Comparison of ENCODE assay signal across 8 mouse cellular contexts in the genomic region with DNA sequence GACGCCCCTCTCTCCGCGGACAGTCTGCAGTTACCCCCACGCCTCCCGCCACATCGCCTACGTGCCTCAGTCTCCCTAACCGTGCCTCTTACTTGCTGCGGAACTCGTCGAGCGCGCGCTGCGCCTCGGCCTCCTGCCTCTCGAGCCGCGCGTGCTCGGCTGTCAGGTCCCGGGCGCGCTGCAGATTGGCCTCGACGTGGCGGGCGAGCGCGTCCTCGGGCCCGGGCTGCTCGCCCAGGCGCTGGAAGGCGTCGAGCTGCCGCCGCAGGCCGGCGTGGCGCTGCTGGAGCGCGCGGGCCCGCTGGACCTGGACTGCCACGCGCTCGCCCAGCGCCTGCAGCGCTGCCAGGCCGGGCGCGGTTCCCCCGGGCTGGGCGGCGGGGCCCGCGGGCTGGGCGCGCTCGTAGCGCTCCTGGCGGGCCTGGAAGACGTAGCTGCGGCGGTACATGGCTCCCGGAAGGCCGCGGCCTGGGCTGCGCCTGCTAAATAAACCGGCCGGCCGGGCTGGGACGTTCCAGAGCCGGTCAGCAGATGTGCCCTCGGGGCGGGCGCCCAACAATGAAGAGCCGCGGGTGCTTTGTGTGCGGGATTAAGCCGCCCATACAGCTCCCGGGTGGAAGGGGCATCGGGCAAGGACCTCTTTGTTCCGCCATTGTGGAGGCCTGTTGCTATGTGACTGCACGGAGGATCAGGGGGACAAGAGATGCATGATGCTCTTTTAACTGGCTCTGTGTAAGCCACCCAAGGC. TPM values are rescaled to one million over a fixed set of nuclear protein-coding genes. Genes with fewer than 3 reads are reported as not detected.
DNase-seq lines count a peak whose midpoint lies in the region; ATAC-seq lines count a peak whose summit lies in the region.

A gene (minus strand): TSS at position 690 of the 748 bp plus-strand sequence.

- WGBS in embryonic facial prominence, embryonic 12.5 days: 2% methylated on average over 78 of the region's 86 CpGs
- 3% methylated on average over 86 of the region's 86 CpGs for WGBS in heart, embryonic 13.5 days

- peak within 1 kb of the TSS; percentile 54; the same call in 1 of the 2 replicates for H3K27ac ChIP-seq in embryonic facial prominence, embryonic 12.5 days
- H3K27ac ChIP-seq in heart, embryonic 13.5 days (replicated peaks): peak within 1 kb of the TSS; percentile 41

- H3K27me3 ChIP-seq in embryonic facial prominence, embryonic 12.5 days: no peaks in the 10 kb centered on the region
- 0 out of 2 replicates have a peak, but pooled peaks cover 2% of the 10 kb centered on the region for H3K27me3 ChIP-seq in heart, embryonic 13.5 days (replicated peaks)

- peak within 1 kb of the TSS; percentile 80 for H3K9ac ChIP-seq in embryonic facial prominence, embryonic 12.5 days
- H3K9ac ChIP-seq in heart, embryonic 13.5 days: peak within 1 kb of the TSS; percentile 86

- intact Hi-C loops in left cerebral cortex, postnatal 4 days (cut with DNase I): loop anchor here (10.0 kb wide), 1 partner anchor 112 kb away; no protein-coding TSS in a partner anchor

- peak within 1 kb of the TSS; percentile 46 for H3K4me3 ChIP-seq in embryonic facial prominence, embryonic 12.5 days
- H3K4me3 ChIP-seq in heart, embryonic 13.5 days: peak within 1 kb of the TSS; percentile 59

- no peaks in the 10 kb centered on the region for H3K36me3 ChIP-seq in embryonic facial prominence, embryonic 12.5 days
- H3K36me3 ChIP-seq in heart, embryonic 13.5 days: no peaks in the 10 kb centered on the region

- peak; percentile 43 for DNase-seq in left cerebral cortex, postnatal 4 days
- no peak for DNase-seq in left cerebral cortex, adult 11 months (ENCODE audit: low spot score)
- peak; percentile 74 for DNase-seq in kidney, postnatal 10 days
- peak; percentile 53 for DNase-seq in lung, postnatal 36 days
- peak; percentile 19 for DNase-seq in right cerebral cortex, postnatal 14 days
- DNase-seq in thymus, postnatal 36 days: no peak

- peak; percentile 74 for ATAC-seq in embryonic facial prominence, embryonic 12.5 days (ENCODE audit: insufficient number of reproducible peaks, insufficient read depth, low FRiP score, low TSS enrichment)
- ATAC-seq in heart, embryonic 13.5 days (ENCODE audit: extremely low read depth, insufficient number of reproducible peaks, low FRiP score, low TSS enrichment): peak; percentile 58; the same call in 1 of the 2 replicates

- H3K9me3 ChIP-seq in embryonic facial prominence, embryonic 12.5 days: no peaks in the 10 kb centered on the region
- H3K9me3 ChIP-seq in heart, embryonic 13.5 days: no peaks in the 10 kb centered on the region

- no peaks in the 10 kb centered on the region for H3K4me1 ChIP-seq in embryonic facial prominence, embryonic 12.5 days
- peaks cover 16% of the 10 kb centered on the region; the same call in 1 of the 2 replicates for H3K4me1 ChIP-seq in heart, embryonic 13.5 days

- peak within 1 kb of the TSS; percentile 80 for H3K4me2 ChIP-seq in embryonic facial prominence, embryonic 12.5 days (replicated peaks)
- H3K4me2 ChIP-seq in heart, embryonic 13.5 days: peak within 1 kb of the TSS; percentile 81

RNA-seq across cellular contexts. Expression of the gene that starts here (rescaled TPM):
- total RNA-seq in left cerebral cortex, postnatal 4 days (2021): 1 to 10 TPM; 5.8 to 6.0 TPM
- polyA plus RNA-seq in embryonic facial prominence, embryonic 12.5 days (2016; fragmentation: Nextera tagmentation; extraction: Ambion mirVana): 2.1 and 2.5 TPM in 2 replicates
- 1.5 and 1.8 TPM in 2 replicates for polyA plus RNA-seq in heart, embryonic 13.5 days (2015; fragmentation: Nextera tagmentation; extraction: Ambion mirVana)

Comparison
In these comparisons a context has a peak if more than half of its experiments do, and no peak if none do; other contexts are left out.
1. DNase-seq: peak in left cerebral cortex, postnatal 4 days (single experiment), kidney, postnatal 10 days (single experiment), lung, postnatal 36 days (single experiment) and right cerebral cortex, postnatal 14 days (single experiment); none in left cerebral cortex, adult 11 months (single experiment) and thymus, postnatal 36 days (0 of 2).